Mouse (Mus musculus) cerebellum, adult 2 months (tissue): Measurements from ENCODE around the gene Brd4.

Source experiments
- CTCF ChIP-seq: fragments of 200-500 bp; IDR thresholded peaks from 2 replicates; pipeline ENCODE4 v1.5.1; 2011; ENCODE audit warnings: low read depth, mild to moderate bottlenecking, control low read depth, low read length, moderate library complexity, borderline replicate concordance; ENCODE audit not compliant: insufficient read depth
- POLR2A ChIP-seq: fragments of 200-500 bp; IDR thresholded peaks from 2 replicates; pipeline ENCODE4 v1.6.1; 2011; ENCODE audit warnings: low read length, control low read depth, borderline replicate concordance; ENCODE audit not compliant: insufficient read depth

DNA sequence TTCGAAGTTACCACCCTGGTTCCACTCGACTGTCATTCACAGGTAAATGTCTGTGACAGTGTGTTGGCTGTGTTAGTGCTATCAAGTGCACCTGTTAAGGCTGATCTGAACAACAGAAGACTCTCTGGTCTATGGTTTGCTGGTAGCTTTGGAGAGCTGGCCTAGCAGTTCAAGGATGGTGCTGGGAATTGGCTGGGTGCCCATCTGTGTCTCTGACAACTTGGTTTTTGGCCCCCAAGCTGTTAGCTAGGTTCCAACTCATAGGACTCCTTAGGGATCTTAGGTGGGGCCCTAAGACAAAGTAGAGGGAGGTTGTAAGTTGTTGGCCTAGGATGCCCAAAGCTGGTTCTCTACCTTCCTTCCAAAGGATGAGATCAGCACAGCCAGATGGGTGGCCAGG lies 84.7 kb downstream of the Brd4 start:
- TF ChIP-seq POLR2A = no peak
- no peak for TF ChIP-seq CTCF
